Mouse (Mus musculus) embryonic fibroblast, embryonic 13.5 days (primary cell): ENCODE results near the gene Aggf1.

Source experiments
- CTCF ChIP-seq: IDR thresholded peaks from 2 replicates; pipeline ENCODE4 v1.5.1; 2011; ENCODE audit warnings: mild to moderate bottlenecking, control low read depth, low read length, moderate library complexity, borderline replicate concordance; ENCODE audit not compliant: insufficient read depth
- POLR2A ChIP-seq: IDR thresholded peaks from 2 replicates; pipeline ENCODE4 v1.6.1; 2011; ENCODE audit warnings: low read depth, mild to moderate bottlenecking, control low read depth, low read length, moderate library complexity

- TF ChIP-seq POLR2A = no peak
- peak; percentile 72; the same call in 1 of the 2 replicates for TF ChIP-seq CTCF
These were observed 15.0 kb upstream of the Aggf1 start for GRCm38 (mm10) chr13:95389866-95390865.
